Mouse (Mus musculus) 3134 (cell line): Measurements from ENCODE around the gene Batf3.

Experiments
- DNase-seq: peaks from one replicate; pipeline ENCODE4 v3.0.0-alpha.2; 2011; ENCODE audit warnings: low spot score; ENCODE audit not compliant: insufficient read length; ENCODE audit errors: extremely low read depth

Gene Batf3

DNA sequence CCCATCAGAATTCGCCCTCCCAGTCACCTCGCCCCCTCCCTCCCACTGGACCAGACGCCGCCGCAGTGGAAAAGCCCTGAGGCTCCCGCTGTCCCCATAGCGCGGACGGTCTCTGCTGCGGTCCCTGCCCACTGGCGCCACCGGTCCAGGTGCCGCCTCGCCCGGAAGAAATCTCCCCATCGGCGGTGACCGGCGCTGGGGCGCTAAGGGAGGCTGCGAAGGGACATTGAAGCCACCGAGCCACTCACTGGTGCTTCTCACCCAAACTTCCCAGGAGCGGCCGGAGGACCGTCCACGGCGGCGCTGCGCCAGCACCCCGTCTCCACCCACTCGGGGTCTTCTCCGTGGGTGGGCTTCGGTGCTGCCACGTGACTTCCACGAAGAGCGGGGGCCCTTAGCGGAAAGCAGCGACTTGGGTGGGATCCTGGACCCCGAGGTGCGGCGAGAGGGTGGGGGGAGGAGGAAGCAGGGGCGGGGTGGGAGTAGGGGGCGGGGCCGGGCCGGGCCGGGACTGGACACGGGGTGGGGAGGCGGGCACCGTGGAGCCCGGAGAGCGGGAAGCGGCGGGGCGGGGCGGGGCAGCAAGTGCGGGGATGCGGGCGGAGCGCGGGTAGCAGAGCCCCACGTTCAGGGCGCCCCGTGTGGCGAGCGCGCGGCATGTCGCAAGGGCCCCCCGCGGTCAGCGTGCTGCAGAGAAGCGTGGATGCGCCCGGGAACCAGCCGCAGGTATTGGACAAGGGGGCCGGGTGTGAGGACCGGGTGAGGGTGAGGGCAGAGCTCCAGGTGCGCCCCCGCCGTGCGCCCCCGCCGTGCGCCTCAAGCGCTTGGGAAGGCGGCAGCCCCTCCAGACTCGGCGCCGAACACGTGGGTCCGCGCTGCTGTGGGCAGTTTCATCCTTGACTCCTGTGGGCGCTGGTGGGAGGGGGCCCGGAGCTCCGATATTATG is at the start of gene Batf3:
Batf3 (plus strand) TSS at position 46 of the 946 bp plus-strand sequence.
- DNase-seq, result no peak

DNA sequence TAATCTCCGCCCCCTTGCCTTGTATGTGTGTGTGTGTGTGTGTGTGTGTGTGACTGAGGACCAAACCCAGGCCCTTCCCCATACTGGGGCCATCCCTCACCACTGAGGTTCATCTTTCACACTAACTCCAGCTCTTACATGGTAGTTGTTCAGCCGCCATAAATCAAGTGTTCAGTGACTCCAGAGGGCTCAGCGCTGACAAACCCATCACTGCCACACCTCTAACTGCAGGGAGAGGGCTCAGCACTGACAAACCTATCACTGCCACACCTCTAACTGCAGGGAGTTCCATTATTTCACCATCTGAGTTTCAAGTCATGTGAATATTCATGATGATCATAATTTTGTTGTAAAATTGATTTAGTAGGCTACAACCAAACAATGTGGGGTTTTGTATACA is 44.1 kb upstream of the Batf3 start:
- no peak for DNase-seq

DNA sequence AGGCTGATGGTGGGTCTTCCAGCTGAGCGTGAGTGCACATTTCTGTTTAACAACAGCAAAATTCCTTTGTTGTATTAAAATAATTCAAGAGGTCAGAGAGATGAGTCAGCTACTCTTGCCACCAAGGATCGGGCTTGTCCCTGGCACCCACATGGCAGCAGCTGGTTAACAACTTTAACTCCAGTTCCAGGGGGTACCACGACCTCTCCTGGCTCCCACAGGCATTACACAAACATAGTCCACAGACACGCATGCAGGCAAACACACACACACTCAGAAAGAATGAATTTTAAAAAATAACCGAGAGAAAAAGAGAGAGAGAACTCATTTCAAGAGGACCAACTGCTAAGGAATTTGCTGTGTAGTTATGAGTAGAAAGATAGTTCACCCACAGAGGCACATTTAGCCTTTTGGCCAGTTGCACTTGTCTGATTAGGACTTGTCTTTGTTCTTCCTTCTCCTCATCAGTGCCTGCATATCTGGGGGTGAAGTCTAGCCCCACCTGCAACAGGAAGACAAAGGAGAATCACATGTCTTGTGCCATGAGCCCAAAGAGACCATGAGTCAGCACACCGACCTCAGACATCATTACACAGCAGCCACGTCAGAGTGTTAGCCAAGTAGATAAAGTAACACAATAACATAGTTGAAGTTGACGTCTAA is 42.6 kb upstream of the Batf3 start:
- DNase-seq, result peak; percentile 46

GRCm38 (mm10) chr1:191055533-191055873 is 42.1 kb upstream of the Batf3 start:
- DNase-seq, result no peak

DNA sequence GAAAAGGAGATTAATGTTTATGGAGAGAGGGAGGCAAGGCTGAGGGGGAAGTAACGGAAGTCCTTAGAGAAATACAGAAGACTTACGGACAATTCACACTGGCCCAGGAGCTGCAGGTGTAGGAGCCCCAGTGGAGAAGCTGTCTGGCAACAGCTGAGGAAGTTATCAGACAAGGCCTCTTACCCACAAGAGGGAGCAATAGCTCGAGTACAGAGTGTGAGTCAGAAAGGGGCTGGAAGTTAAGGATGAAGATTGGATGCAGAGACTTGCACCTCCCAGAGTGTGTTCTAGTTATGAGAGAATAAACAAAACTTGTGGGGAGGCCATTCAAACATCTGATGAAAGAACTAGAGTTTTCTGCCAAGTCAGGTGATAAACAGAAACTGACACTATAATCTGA is 40.2 kb upstream of the Batf3 start:
- no peak for DNase-seq

GRCm38 (mm10) chr1:191062241-191062780 is 35.3 kb upstream of the Batf3 start:
- DNase-seq, result no peak

GRCm38 (mm10) chr1:191062781-191063485 is 34.7 kb upstream of the Batf3 start, which contains the start of the genes Tatdn3 and Nsl1:
Gene Tatdn3, minus strand, starts transcription at chr1:191062932.
Gene Nsl1, plus strand, starts transcription at chr1:191063012.
- peak; percentile 92 for DNase-seq

GRCm38 (mm10) chr1:191063700-191064099 is 33.9 kb upstream of the Batf3 start:
- no peak for DNase-seq

DNA sequence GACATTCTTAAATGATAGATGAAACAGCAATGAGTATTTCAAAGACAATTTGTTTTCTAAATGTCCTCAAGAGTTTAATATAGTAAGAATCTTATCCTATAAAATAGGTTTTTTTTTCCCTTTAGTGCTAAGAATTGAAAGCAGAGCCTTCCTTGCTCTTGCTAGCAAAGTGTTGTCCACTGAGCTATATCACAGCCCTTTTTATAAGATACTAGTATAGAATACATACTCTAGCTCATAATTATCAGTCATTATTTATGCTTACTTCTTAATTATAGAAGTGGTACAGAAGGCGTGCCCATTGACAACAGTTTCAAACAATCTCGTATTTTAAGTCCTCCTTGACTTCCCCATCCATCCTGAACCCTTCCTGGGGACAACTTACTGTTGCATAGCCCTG is 33.1 kb upstream of the Batf3 start:
- no peak for DNase-seq

DNA sequence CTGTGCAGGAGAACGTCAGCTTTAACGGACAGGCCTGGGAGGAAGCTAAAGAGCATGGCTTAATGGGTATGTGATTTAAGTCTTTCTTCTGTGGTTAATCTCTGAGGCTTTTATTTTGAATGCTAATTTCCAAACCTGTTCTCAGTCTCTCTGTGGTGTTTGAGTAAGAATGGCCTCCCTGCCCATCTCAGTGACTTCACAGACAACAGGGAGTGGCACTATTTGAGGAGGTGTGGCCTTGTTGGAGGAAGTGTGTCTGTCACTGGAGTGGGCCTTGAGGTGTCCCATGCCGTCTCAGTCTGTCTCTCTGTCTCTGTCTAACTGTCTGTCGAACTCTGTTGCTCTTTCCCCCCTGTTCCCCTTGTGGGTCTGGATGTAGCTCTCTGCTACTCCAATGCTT is 32.5 kb upstream of the Batf3 start:
- no peak for DNase-seq

GRCm38 (mm10) chr1:191068377-191068776 is 29.3 kb upstream of the Batf3 start:
- DNase-seq, result no peak

- no peak for DNase-seq
These were observed 27.4 kb upstream of the Batf3 start for GRCm38 (mm10) chr1:191070259-191070658.

DNA sequence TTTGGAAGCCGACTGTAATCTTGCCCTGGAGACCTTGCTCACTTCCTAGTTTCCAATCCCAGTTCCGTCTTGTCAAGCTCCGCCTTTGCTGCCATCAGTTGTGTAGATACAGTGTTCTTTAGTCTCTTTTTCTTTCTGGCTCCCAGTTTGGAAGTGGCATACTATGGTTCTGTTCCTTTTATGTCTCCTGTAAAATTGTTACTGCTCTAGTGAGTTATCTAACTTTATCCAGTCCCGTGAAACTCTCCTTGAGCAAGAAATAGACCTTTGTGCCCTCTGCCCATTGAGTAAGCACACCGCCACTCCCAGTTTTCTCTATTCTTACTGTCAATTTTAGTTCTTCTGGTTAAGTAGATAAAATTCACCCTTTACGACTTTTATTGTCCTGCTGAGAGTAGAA is 26.0 kb upstream of the Batf3 start:
- no peak for DNase-seq

GRCm38 (mm10) chr1:191072329-191072913 is 25.2 kb upstream of the Batf3 start:
- no peak for DNase-seq

- no peak for DNase-seq
These were observed 24.6 kb upstream of the Batf3 start for GRCm38 (mm10) chr1:191073001-191073400.

DNA sequence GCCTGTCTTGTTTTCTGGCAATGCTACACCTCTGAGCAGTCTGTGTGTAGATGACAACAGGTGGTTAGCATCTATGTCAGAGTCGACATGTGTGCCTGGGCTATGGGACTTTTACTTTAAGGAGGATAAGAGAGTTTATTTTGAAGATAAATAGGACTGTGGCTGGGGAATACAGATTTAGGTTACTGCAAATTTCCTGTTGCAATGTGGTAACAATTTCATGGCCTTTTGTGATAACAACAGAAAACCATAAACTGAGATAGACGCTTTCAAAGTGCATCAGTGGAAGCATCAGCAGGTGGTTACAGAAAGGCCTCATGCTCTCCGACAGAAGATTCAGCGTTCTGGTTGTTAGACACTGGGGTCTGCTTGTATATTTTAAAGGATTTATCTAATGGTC is 24.2 kb upstream of the Batf3 start:
- DNase-seq, result no peak

GRCm38 (mm10) chr1:191075199-191075883 is 22.3 kb upstream of the Batf3 start:
- peak; percentile 56 for DNase-seq

DNA sequence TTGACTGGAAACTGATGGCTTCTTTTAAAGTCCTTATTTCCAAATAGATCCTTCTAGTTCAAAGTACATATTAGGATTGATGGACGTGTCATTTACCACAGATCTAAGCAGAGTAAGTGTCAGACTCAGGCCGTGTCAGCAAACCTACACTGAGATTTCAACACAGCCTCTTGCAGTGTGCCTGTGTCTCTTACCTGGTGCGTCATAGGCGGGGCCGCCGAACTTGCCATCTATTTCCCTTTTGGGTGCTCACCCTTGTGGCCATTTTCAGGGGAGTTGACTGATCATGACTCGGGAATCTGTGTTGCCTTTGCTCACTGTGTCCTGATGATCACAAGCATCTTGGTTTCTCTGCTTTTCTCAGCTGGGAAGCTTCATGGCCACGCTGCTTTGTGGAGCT is 14.4 kb upstream of the Batf3 start:
- no peak for DNase-seq

DNA sequence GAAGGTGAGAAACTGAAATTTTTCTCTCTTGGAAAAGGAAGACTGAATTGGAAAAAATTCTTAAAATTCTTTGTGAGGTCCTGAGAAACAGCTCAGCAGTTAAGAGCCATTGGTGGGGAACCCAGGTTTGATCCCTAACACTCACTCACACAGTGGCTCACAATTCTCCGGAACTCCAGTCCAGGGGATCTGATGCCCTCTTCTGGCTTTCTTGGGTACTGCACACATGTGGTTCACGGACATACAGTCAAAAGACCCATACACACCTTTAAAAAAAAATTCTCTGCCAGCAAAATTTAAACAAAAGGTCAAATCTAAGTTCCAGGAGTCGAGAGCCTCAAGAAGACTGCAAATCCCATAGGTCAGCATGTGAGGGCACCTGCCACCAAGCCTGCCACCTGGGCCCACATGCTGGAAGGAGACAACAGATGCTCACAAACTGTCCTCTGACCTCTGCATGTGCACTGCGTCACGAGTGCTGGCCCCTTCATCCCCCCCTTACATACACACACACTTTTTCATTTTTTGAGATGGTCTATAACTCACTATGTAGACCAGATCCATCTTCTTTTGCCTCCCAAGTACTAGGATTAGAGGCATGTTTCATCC is 12.6 kb upstream of the Batf3 start:
- no peak for DNase-seq

DNA sequence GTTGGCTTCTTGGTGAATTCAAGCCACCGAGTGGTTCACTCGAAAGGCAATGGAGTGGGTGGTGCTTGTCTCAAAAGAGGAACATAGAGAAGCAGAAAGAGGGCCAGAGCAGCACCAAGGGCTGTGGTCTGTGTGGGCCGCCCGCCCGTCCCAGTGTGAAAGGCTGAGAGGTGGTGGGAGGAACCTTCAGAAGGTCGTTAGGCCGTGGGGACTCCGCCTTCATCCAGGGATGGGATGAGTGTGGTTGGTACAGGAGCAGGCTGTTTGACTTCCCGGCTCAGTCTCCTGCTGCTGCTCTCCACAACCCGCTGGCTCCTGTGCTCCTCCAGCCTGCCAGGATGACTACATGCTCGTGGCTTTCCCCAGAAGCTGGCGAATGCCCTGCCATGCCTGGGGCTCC is 12.1 kb upstream of the Batf3 start:
- no peak for DNase-seq
